Mouse (Mus musculus) kidney, embryonic 14.5 days (tissue): ENCODE results near the gene Ccdc148. TPM values are rescaled to one million over a fixed set of nuclear protein-coding genes. Genes with fewer than 3 reads are reported as not detected.

Experiments used
- ATAC-seq: fragments of 200-750 bp; cut with Nextera tagmentation; 2 replicates; pipeline ENCODE4 v1.8.0; 2017; ENCODE audit warnings: moderate number of reproducible peaks, mild to moderate bottlenecking, moderate TSS enrichment, moderate library complexity; ENCODE audit not compliant: low FRiP score, low TSS enrichment
- H3K27ac ChIP-seq: fragments of 300-500 bp; sonication (generic); 2 replicates; pipeline ENCODE4 v1.5.1; 2014; ENCODE audit warnings: low read depth, mild to moderate bottlenecking, low read length, moderate library complexity, mixed read lengths
- H3K27me3 ChIP-seq: fragments of 300-500 bp; sonication (generic); 2 replicates; pipeline ENCODE4 v1.6.1; 2014; ENCODE audit warnings: mild to moderate bottlenecking, low read length; ENCODE audit not compliant: control insufficient read depth, insufficient read depth
- H3K36me3 ChIP-seq: fragments of 300-500 bp; sonication (generic); 2 replicates; pipeline ENCODE4 v1.6.1; 2014; ENCODE audit warnings: low read length, mixed read lengths; ENCODE audit not compliant: control insufficient read depth, insufficient read depth
- H3K4me1 ChIP-seq: fragments of 300-500 bp; sonication (generic); 2 replicates; pipeline ENCODE4 v1.6.1; 2014; ENCODE audit warnings: low read length, mixed read lengths; ENCODE audit not compliant: control insufficient read depth, insufficient read depth
- H3K4me2 ChIP-seq: fragments of 300-500 bp; sonication (generic); replicated peaks from 2 replicates; pipeline ENCODE4 v1.6.1; 2014; ENCODE audit warnings: low read depth, mild to moderate bottlenecking, low read length
- H3K4me3 ChIP-seq: fragments of 300-500 bp; sonication (generic); 2 replicates; pipeline ENCODE4 v1.5.1; 2014; ENCODE audit warnings: mild to moderate bottlenecking, low read length
- H3K9ac ChIP-seq: fragments of 300-500 bp; sonication (generic); 2 replicates; pipeline ENCODE4 v1.6.1; 2014; ENCODE audit warnings: low read depth, mild to moderate bottlenecking, low read length, moderate library complexity
- H3K9me3 ChIP-seq: fragments of 300-500 bp; sonication (generic); 2 replicates; pipeline ENCODE4 v1.6.1; 2016; ENCODE audit warnings: low read length; ENCODE audit not compliant: control insufficient read depth
- WGBS: fragments of 180-500 bp; shearing (Covaris S2); extraction: QIAGEN DNeasy Blood & Tissue Kit; methylation state at CpG from one replicate; pipeline ENCODE4 v1.1.7; 2014; 5-methylcytosine and 5-hydroxymethylcytosine counted together
- polyA plus RNA-seq: library from polyadenylated mRNA; unstranded; fragments of >200 nt; fragmentation: Nextera tagmentation; extraction: Ambion mirVana; gene quantifications from 2 replicates; pipeline ENCODE4 v1.2.1, GENCODE M21; 2014

Ccdc148 gene
- polyA plus RNA-seq, 1 experiment from 2014 or later: 1.2 TPM

GRCm38 (mm10) chr2:59199476-59199976, 39.0 kb upstream of the Ccdc148 start:
- ATAC-seq: no peak
- Histone ChIP-seq H3K4me3 (no peak overlapping the region), H3K27ac (no peak overlapping the region), H3K4me2 (no peak overlapping the region), H3K9ac (no peak overlapping the region), H3K9me3 (no peaks in the 10 kb centered on the region), H3K4me1 (peaks cover 9% of the 10 kb centered on the region; the same call in 1 of the 2 replicates), H3K27me3 (no peaks in the 10 kb centered on the region), H3K36me3 (no peaks in the 10 kb centered on the region)
- 96% methylated on average over 5 of the region's 5 CpGs for WGBS

DNA sequence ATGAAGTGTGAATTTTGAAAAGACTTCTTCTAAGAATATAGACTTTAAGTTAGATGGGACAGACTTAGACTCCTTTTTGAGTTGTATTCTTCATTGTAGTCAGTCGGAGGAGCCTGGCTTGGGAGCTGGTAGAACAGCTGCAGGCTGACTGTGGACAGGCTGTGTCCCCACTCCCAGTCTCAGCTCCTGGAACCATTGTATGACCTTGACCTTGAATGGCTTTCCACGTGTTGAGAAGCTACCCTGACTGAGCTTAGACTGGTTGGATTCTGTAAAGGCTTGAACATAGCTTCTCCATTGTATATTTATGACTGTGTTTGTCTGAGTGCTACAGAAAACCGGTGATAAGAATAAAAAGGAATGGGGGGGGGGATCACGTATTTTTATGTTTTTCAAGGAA, 36.7 kb upstream of the Ccdc148 start:
- Histone ChIP-seq H3K4me2 (no peak overlapping the region), H3K36me3 (no peaks in the 10 kb centered on the region; the same call in 1 of the 2 replicates), H3K4me3 (no peak overlapping the region), H3K9ac (no peak overlapping the region), H3K9me3 (no peaks in the 10 kb centered on the region), H3K27me3 (no peaks in the 10 kb centered on the region), H3K4me1 (no peaks in the 10 kb centered on the region), H3K27ac (no peak overlapping the region)
- no peak for ATAC-seq
- WGBS: 88% methylated on average over 4 of the region's 4 CpGs

DNA sequence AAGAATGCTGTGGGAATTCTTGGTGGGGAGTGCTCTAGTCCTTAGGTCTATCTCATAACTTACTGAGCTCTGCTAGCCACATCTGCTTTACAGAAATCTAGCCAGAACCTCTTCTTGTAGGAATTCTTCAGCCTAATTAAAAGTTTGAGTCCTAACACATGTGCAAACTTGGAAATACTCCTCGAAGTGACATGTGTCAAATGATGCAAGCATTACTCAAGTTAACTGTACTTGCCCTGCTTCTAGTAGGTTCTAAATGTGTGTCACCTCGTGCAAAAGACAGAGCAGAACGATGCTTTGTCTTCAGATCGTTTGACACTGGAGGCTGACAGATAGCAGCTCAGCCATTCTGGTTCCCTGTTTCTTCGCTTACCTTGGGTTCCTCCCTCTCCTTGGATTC, 32.6 kb upstream of the Ccdc148 start:
- H3K4me3 ChIP-seq: no peak overlapping the region
- H3K27ac ChIP-seq: no peak overlapping the region
- no peak for ATAC-seq
- no peaks in the 10 kb centered on the region for H3K27me3 ChIP-seq
- 62% methylated on average over 5 of the region's 5 CpGs for WGBS
- no peaks in the 10 kb centered on the region; the same call in 1 of the 2 replicates for H3K36me3 ChIP-seq
- no peak overlapping the region for H3K4me2 ChIP-seq
- H3K9me3 ChIP-seq: no peaks in the 10 kb centered on the region
- H3K9ac ChIP-seq: no peak overlapping the region
- no peaks in the 10 kb centered on the region for H3K4me1 ChIP-seq

DNA sequence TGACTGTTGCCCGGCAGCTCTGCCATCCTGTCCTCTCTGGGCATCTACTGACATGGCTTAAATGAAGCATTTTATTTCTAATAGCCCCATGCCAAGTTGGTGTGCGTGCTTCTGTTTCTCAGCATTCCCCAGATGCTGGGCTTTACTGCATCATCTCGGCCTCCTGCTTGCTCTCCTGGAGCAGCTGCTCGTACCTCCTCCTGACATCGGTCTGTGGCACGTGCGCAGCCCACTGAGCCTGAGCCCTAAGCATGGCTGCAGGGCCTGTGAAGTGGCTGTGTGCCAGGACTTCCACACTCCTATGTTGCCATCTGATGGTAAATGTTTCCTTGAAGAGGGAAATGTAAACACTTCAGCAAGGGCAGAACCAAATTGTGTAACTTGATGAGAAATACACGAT, 31.0 kb upstream of the Ccdc148 start:
- WGBS: 87% methylated on average over 8 of the region's 8 CpGs

GRCm38 (mm10) chr2:59190186-59190585, 29.7 kb upstream of the Ccdc148 start:
- H3K4me2 ChIP-seq: no peak overlapping the region
- no peak overlapping the region for H3K27ac ChIP-seq

More for the DNA sequence above, 31.0 kb upstream of the Ccdc148 start:
- Histone ChIP-seq H3K27ac (no peak overlapping the region), H3K4me2 (no peak overlapping the region), H3K4me1 (no peaks in the 10 kb centered on the region), H3K9ac (no peak overlapping the region), H3K36me3 (no peaks in the 10 kb centered on the region; the same call in 1 of the 2 replicates), H3K4me3 (no peak overlapping the region), H3K9me3 (no peaks in the 10 kb centered on the region), H3K27me3 (no peaks in the 10 kb centered on the region)
- ATAC-seq: no peak

GRCm38 (mm10) chr2:59189661-59190185, 29.2 kb upstream of the Ccdc148 start:
- Histone ChIP-seq H3K4me3 (no peak overlapping the region), H3K36me3 (no peaks in the 10 kb centered on the region; the same call in 1 of the 2 replicates), H3K27ac (peak overlapping the region; percentile 24; the same call in 1 of the 2 replicates), H3K4me1 (no peaks in the 10 kb centered on the region), H3K9me3 (no peaks in the 10 kb centered on the region), H3K27me3 (no peaks in the 10 kb centered on the region), H3K4me2 (no peak overlapping the region), H3K9ac (no peak overlapping the region)
- WGBS: 71% methylated on average over 5 of the region's 5 CpGs
- no peak for ATAC-seq

More at GRCm38 (mm10) chr2:59190186-59190585, 29.7 kb upstream of the Ccdc148 start:
- Histone ChIP-seq H3K9ac (no peak overlapping the region), H3K27me3 (no peaks in the 10 kb centered on the region), H3K4me1 (no peaks in the 10 kb centered on the region), H3K9me3 (no peaks in the 10 kb centered on the region), H3K4me3 (no peak overlapping the region), H3K36me3 (no peaks in the 10 kb centered on the region; the same call in 1 of the 2 replicates)
- 84% methylated on average over 10 of the region's 10 CpGs for WGBS
- no peak for ATAC-seq

DNA sequence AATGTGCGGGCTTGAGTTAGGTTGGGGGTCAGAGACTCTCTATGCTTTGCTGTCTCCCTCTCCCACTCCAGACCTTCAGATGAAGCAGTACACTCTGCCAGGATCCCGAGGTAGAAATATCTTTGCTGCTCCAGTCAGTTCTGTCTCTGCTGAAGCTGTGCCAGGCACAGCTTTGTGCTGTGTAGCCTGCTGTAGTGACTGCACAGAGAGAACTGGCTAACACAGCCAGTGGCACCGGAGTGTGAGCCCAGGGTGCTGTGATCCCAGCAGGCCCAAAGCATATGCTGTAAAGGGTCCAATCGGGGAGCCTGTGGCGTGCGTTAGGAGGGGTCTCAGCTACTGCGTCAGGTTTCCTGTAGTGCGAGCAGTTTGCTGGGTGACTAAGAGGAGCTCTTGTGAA, 27.8 kb upstream of the Ccdc148 start:
- Histone ChIP-seq H3K9ac (no peak overlapping the region), H3K4me3 (no peak overlapping the region), H3K27me3 (no peaks in the 10 kb centered on the region), H3K36me3 (no peaks in the 10 kb centered on the region; the same call in 1 of the 2 replicates), H3K27ac (no peak overlapping the region), H3K4me2 (no peak overlapping the region), H3K4me1 (no peaks in the 10 kb centered on the region), H3K9me3 (no peaks in the 10 kb centered on the region)
- 87% methylated on average over 8 of the region's 8 CpGs for WGBS
- ATAC-seq: no peak

GRCm38 (mm10) chr2:59186966-59187365, 26.5 kb upstream of the Ccdc148 start:
- no peaks in the 10 kb centered on the region; the same call in 1 of the 2 replicates for H3K36me3 ChIP-seq
- no peak overlapping the region for H3K27ac ChIP-seq
- H3K27me3 ChIP-seq: no peaks in the 10 kb centered on the region
- no peaks in the 10 kb centered on the region for H3K9me3 ChIP-seq
- WGBS: 97% methylated on average over 6 of the region's 6 CpGs
- no peak overlapping the region for H3K4me3 ChIP-seq
- no peaks in the 10 kb centered on the region for H3K4me1 ChIP-seq
- no peak for ATAC-seq
- no peak overlapping the region for H3K4me2 ChIP-seq
- no peak overlapping the region for H3K9ac ChIP-seq

DNA sequence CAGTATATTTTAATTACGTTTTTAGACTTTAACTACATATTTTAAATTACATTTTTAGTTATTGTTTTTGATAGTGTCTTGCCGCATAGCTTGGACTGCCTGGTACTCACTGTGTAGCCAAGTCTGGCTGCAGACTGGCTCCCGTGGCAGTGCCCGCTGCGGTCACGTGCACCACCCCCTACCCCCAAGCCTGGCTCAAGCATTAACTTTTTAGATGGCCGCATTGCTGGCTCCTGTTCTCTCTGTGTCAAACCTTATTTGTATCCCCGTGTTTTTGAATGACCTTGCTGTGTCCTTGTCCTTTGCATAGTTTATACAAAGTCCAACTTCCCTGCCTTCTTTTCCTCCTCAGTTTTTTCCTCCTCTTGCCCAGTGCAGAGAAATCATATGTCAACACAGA, 25.6 kb upstream of the Ccdc148 start:
- 90% methylated on average over 8 of the region's 8 CpGs for WGBS
- Histone ChIP-seq H3K27ac (no peak overlapping the region), H3K36me3 (no peaks in the 10 kb centered on the region; the same call in 1 of the 2 replicates), H3K4me1 (no peaks in the 10 kb centered on the region), H3K9ac (no peak overlapping the region), H3K4me2 (no peak overlapping the region), H3K27me3 (no peaks in the 10 kb centered on the region), H3K9me3 (no peaks in the 10 kb centered on the region), H3K4me3 (no peak overlapping the region)
- ATAC-seq: no peak
